Mouse (Mus musculus) layer of hippocampus, adult 9-11 months (tissue): Measurements from ENCODE around the gene Olfr1458.

Experiments used
- DNase-seq: peaks from one replicate; pipeline ENCODE4 v3.0.0; 2022

The Olfr1458 gene

DNA sequence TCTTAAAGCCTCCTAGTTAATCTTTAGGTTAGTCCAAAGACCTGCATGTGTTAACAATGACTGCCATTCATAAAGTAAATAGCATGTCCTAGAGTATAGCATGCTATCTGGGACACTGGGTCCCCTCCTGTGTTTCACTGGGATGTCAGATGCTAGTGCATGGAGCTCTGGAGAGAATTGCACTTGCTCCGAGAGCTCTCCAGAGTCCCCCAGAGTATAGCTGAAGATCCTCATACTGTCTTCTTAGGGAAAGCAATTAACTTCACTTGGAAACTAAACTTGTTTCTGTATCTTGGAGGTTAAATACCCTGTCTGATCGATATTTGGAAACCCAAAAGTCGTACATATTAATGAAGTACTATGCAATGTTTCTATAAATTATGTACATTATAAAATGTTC is at the start of gene Olfr1458:
Gene Olfr1458, minus strand, starts transcription at position 101 of the 400 bp plus-strand sequence.
- no peak for DNase-seq

DNA sequence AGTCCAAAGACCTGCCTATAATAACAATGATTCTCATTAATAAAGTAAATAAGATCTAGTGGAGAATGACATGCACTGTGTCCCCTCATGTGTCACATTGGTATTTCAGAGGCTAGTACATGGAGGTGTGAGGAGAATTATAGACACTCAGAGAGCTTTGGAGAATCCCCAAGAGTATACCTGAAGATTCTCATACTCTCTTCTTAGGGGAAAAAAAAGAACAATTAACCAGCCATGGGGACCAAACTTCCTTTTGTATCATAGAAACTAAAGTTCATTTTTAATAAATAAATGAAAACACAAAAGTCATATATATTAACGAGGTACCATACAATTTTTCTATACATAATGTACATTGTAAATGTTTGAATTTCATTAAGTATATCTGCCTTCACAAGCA is 42.9 kb upstream of the Olfr1458 start, which contains the start of gene Olfr1459:
Gene Olfr1459, minus strand, starts transcription at position 101 of the 400 bp plus-strand sequence.
- no peak for DNase-seq

DNA sequence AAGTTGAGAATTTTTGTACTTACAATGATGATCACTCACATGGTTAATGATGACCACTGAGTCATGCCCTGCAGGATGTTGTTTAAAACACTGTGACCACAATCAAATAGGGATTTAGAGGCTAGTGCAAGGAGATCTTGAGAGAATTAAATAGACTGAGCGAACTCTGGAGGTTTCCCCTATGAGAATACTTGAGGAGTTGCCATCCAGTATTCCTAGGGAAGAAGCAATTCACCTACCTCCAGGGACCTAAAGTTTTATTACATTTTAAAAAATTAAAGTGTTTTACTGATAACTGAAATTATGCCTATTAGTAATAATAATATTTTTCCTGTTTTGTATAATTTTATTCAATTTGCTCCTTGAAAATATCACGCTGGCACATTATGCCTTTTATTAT is 8.8 kb downstream of the Olfr1458 start, which contains the start of gene Olfr1457:
Gene Olfr1457, minus strand, starts transcription at position 101 of the 400 bp plus-strand sequence.
- no peak for DNase-seq

DNA sequence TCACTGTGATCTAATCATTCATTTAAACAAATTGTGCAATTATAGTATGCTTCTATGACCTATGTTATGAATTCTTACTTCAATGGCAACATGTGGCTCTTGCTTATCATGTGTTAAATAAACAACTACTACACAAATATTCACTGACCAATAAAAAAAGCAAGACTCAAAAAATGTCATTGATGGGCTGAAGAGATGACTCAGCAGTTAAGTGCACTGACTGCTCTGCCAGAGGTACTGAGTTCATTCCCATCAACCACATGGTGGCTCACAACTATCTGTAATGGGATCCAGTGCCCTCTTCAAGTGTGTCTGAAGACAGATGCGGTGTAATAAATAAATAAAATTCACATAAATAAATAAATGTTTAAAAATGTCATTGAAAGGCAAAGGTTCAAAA is 12.7 kb downstream of the Olfr1458 start:
- no peak for DNase-seq

DNA sequence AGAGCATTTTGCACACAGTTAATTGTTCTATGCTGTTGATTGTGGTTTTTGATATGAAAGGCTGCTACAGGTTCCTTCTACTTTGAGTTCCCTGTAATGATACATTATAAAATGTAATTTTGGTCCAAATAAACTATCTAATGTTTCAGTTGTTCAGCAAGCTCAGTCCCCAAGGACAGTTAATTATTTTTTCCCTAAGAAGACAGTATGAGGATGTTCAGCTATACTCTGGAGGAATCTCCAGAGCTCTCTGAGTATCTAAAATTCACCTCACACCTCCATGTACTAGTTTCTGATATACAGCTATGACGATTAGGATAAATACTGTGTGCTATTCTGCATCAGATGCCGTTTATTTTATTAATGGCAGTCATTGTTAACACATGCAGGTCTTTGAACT is 46.3 kb downstream of the Olfr1458 start, which contains the start of gene Olfr1454:
Gene Olfr1454, plus strand, starts transcription at position 301 of the 400 bp plus-strand sequence.
- DNase-seq = no peak
